Mouse (Mus musculus): ENCODE measurements around the gene Rpl5. TPM values are rescaled to one million over a fixed set of nuclear protein-coding genes. Genes with fewer than 3 reads are reported as not detected.

The Rpl5 gene
- polyA plus RNA-seq, 1 experiment from 2014 or later, result 69.9 TPM

DNA sequence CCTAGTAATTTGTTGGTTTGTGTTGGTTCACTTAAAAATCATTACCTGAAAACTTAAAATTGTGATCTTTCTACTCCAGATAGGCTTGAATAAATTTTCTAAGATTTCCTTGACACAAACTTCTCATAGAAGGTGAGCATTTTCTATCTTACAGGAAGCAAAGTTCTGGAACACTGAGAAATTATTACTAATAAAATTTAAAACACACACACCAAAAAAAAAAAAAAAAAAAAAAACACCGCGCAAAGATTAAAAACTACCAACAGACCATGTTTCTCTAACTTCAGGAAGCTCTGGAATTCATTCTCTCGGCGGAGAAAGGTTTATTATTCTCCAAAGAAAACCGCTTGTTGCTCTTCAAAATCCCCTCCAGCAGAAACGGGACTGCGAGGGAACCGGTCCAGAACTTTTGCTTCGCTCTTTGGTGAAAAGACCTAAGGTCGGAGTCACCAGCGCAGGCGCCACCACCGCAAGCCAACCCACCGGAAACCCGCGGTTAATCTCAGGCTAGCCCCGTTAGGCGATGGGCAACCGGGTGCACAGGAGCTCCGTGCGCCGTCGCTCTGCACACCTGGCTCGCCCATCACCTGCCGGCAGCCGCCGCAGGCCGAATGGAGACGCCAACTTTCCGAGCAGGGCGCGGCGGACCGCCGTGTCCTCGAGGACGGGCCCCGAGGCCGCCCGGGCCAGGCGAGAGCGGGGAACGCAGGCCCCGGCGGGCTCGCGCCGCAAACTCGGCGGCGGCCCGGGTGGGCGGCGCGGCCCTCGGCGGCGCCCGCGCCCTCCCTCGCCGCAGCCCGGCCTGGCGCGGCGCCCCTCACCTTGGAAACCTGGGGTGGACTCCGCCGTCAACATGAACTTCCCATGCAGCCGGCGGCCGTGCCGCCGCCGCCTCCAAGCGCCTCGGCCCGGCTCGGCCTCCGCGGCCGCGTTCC lies 32.1 kb upstream of the Rpl5 start:
- Histone ChIP-seq H3K9ac (ENCODE audit: low read depth, low read length) (peak overlapping the region; percentile 94), H3K4me1 (ENCODE audit: control insufficient read depth, insufficient read depth, low read length) (peaks cover 23% of the 10 kb centered on the region), H3K27me3 (ENCODE audit: control insufficient read depth, insufficient read depth, low read length) (no peaks in the 10 kb centered on the region), H3K27ac (ENCODE audit: low read depth, low read length) (peak overlapping the region; percentile 98), H3K4me3 (ENCODE audit: low read depth, low read length) (peak overlapping the region; percentile 96), H3K4me2 (peak overlapping the region; percentile 65), H3K9me3 (replicated peaks; ENCODE audit: control insufficient read depth, low read length) (no peaks in the 10 kb centered on the region), H3K36me3 (ENCODE audit: control insufficient read depth, insufficient read depth, low read length) (no peaks in the 10 kb centered on the region)
- peak; percentile 39; the same call in 1 of the 2 replicates for ATAC-seq (replicated peaks; ENCODE audit: insufficient number of reproducible peaks, low FRiP score, low TSS enrichment)
- WGBS (ENCODE audit: insufficient replicate concordance), result under 1% methylated on average over 72 of the region's 82 CpGs

DNA sequence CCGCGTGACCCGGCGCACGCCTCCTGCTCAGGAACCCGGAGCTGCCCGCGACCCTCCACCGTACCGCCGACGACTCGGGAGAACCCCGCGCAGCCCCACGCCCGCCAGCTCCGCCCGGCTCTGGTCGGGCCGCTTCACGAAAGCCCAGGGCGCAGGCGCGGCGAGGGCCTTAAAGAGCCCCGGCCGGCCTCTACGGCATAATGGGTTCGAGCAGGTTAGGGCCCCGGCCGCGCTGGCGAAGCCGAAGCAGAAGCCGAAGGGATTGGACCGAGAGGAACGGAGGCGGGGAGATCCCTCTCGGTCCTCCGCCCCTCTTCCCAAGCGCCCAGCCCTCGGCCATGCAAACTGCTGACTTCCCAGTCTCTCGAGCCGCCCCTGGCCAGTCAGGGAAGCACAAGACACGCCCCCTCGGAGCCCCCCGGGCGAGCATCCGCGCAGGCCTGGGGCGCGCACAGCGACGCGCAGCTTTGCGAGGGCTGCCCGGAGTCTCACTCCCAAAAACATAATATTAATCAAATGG lies 31.3 kb upstream of the Rpl5 start:
- ATAC-seq (replicated peaks; ENCODE audit: insufficient number of reproducible peaks, low FRiP score, low TSS enrichment), result peak; percentile 95
- H3K27me3 ChIP-seq (ENCODE audit: control insufficient read depth, insufficient read depth, low read length), result no peaks in the 10 kb centered on the region
- peak overlapping the region; percentile 98 for H3K27ac ChIP-seq (ENCODE audit: low read depth, low read length)
- H3K4me1 ChIP-seq (ENCODE audit: control insufficient read depth, insufficient read depth, low read length), result peaks cover 23% of the 10 kb centered on the region
- no peaks in the 10 kb centered on the region for H3K9me3 ChIP-seq (replicated peaks; ENCODE audit: control insufficient read depth, low read length)
- under 1% methylated on average over 56 of the region's 58 CpGs for WGBS (ENCODE audit: insufficient replicate concordance)
- H3K4me2 ChIP-seq, result peak overlapping the region; percentile 65
- H3K36me3 ChIP-seq (ENCODE audit: control insufficient read depth, insufficient read depth, low read length), result no peaks in the 10 kb centered on the region
- peak overlapping the region; percentile 96 for H3K4me3 ChIP-seq (ENCODE audit: low read depth, low read length)
- peak overlapping the region; percentile 94 for H3K9ac ChIP-seq (ENCODE audit: low read depth, low read length)

DNA sequence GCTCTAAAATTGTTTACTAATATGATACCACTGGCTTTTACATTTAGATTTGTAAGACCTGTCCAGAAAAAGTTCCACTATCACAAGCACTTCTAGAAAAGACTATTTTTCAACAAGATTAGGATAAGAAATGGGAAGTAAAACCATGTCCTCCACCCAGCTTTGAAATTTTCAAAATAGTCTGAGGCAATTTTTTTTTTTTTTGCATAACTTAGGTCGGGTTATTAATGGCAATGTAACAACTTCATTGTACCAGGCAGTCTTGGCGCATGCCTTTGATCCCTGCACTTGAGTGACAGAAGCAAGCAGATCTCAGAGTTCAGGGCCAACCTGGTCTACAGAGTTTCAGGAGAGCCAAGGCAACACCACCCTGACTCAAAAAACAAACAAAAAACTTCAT lies 30.6 kb upstream of the Rpl5 start:
- no peak for ATAC-seq (replicated peaks; ENCODE audit: insufficient number of reproducible peaks, low FRiP score, low TSS enrichment)
- peaks cover 23% of the 10 kb centered on the region for H3K4me1 ChIP-seq (ENCODE audit: control insufficient read depth, insufficient read depth, low read length)
- H3K27ac ChIP-seq (ENCODE audit: low read depth, low read length), result no peak overlapping the region
- H3K27me3 ChIP-seq (ENCODE audit: control insufficient read depth, insufficient read depth, low read length), result no peaks in the 10 kb centered on the region
- H3K4me3 ChIP-seq (ENCODE audit: low read depth, low read length), result no peak overlapping the region
- H3K9ac ChIP-seq (ENCODE audit: low read depth, low read length), result no peak overlapping the region
- 62% methylated on average over 2 of the region's 2 CpGs for WGBS (ENCODE audit: insufficient replicate concordance)
- H3K9me3 ChIP-seq (replicated peaks; ENCODE audit: control insufficient read depth, low read length), result no peaks in the 10 kb centered on the region
- H3K36me3 ChIP-seq (ENCODE audit: control insufficient read depth, insufficient read depth, low read length), result no peaks in the 10 kb centered on the region
- H3K4me2 ChIP-seq, result no peak overlapping the region

DNA sequence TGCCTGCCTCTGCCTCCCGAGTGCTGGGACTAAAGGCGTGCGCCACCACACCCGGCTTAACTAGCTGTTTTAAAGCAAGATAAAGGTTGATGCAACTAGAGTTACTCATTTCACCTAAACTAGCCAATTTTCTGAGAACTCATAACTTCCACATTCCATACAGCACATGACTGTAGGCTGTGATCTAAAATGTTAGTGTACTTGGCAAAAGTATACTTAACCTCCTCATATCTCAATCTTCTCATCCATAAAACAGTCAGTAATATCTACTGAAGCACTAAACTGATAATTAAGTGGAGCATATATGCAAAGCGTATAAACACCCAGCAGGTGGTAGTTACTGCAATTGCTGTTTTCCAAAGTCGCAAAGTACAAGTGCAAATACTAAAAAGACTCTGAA lies 27.0 kb upstream of the Rpl5 start:
- Histone ChIP-seq H3K27me3 (ENCODE audit: control insufficient read depth, insufficient read depth, low read length) (no peaks in the 10 kb centered on the region), H3K36me3 (ENCODE audit: control insufficient read depth, insufficient read depth, low read length) (no peaks in the 10 kb centered on the region), H3K4me3 (ENCODE audit: low read depth, low read length) (peak overlapping the region; percentile 29), H3K27ac (ENCODE audit: low read depth, low read length) (peak overlapping the region; percentile 91), H3K4me2 (peak overlapping the region; percentile 43), H3K9ac (ENCODE audit: low read depth, low read length) (peak overlapping the region; percentile 58), H3K4me1 (ENCODE audit: control insufficient read depth, insufficient read depth, low read length) (peaks cover 4% of the 10 kb centered on the region; the same call in 1 of the 2 replicates), H3K9me3 (replicated peaks; ENCODE audit: control insufficient read depth, low read length) (no peaks in the 10 kb centered on the region)
- WGBS (ENCODE audit: insufficient replicate concordance), result 84% methylated on average over 6 of the region's 6 CpGs
- no peak for ATAC-seq (replicated peaks; ENCODE audit: insufficient number of reproducible peaks, low FRiP score, low TSS enrichment)

DNA sequence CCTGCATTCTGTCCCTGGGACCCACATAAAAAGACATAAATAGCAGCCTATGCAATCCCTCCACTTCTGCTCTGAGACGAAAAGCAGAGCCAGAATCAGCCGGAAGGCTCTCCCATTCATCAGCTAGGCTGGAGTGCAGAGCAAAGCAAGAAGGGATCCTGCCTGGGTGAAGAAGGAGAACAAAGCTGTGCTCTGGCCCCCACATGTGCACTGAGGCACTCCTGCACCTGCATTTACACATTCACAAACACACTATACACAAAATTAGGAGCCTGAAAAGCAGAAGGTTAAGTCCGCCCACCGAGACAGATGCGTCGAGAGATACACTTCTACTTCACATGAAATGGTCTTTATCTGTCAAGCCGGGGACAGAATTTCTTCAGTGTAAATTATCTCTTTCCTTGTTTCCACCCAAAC lies 26.4 kb upstream of the Rpl5 start:
- peak overlapping the region; percentile 91 for H3K27ac ChIP-seq (ENCODE audit: low read depth, low read length)
- no peaks in the 10 kb centered on the region for H3K36me3 ChIP-seq (ENCODE audit: control insufficient read depth, insufficient read depth, low read length)
- 39% methylated on average over 7 of the region's 7 CpGs for WGBS (ENCODE audit: insufficient replicate concordance)
- no peaks in the 10 kb centered on the region for H3K27me3 ChIP-seq (ENCODE audit: control insufficient read depth, insufficient read depth, low read length)
- peak overlapping the region; percentile 29 for H3K4me3 ChIP-seq (ENCODE audit: low read depth, low read length)
- no peaks in the 10 kb centered on the region for H3K9me3 ChIP-seq (replicated peaks; ENCODE audit: control insufficient read depth, low read length)
- ATAC-seq (replicated peaks; ENCODE audit: insufficient number of reproducible peaks, low FRiP score, low TSS enrichment), result no peak
- peak overlapping the region; percentile 7 for H3K4me2 ChIP-seq
- H3K9ac ChIP-seq (ENCODE audit: low read depth, low read length), result peak overlapping the region; percentile 58
- peaks cover 4% of the 10 kb centered on the region; the same call in 1 of the 2 replicates for H3K4me1 ChIP-seq (ENCODE audit: control insufficient read depth, insufficient read depth, low read length)

DNA sequence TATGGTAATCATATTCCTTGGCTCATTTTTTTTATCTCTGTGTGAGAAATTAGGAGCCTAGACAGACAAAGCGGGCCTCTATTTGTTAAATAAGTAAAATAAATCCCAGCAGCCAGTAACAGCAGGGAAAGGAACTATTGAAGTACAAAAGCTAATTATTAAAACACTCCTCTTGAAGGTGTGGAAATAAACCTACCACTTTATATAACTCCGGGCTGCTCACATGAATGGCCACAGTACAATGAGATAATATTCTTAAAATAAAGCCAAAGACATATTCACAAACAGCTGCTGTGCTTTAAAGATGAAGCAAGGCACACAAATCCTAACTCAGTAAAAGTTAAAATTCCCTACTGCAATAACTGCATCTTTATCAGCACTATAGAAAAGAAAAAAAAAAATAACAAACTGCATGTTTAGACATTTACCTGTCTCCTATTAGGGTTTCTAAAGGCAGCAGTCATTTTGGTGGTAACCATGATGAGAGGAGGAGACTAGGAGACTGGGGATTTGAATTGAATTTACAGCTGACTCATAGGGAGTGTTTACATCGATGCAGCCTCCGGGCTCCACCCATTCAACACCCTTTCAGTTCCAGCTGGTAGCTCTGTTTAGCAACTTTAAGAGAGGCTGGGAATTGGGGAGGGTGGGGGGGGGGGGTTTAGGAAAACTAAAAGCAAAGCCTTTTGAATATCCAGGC lies 25.6 kb upstream of the Rpl5 start, which contains the start of gene Evi5:
Gene Evi5 (minus strand): TSS at position 547 of the 700 bp plus-strand sequence.
- Histone ChIP-seq H3K27ac (ENCODE audit: low read depth, low read length) (peak within 1 kb of the TSS; percentile 91), H3K4me2 (peak within 1 kb of the TSS; percentile 24), H3K9ac (ENCODE audit: low read depth, low read length) (peak within 1 kb of the TSS; percentile 58), H3K36me3 (ENCODE audit: control insufficient read depth, insufficient read depth, low read length) (no peaks in the 10 kb centered on the region), H3K4me1 (ENCODE audit: control insufficient read depth, insufficient read depth, low read length) (peaks cover 4% of the 10 kb centered on the region; the same call in 1 of the 2 replicates), H3K9me3 (replicated peaks; ENCODE audit: control insufficient read depth, low read length) (no peaks in the 10 kb centered on the region), H3K27me3 (ENCODE audit: control insufficient read depth, insufficient read depth, low read length) (no peaks in the 10 kb centered on the region), H3K4me3 (ENCODE audit: low read depth, low read length) (peak within 1 kb of the TSS; percentile 29)
- WGBS (ENCODE audit: insufficient replicate concordance), result 39% methylated on average over 4 of the region's 4 CpGs
- peak; percentile 76; the same call in 1 of the 2 replicates for ATAC-seq (replicated peaks; ENCODE audit: insufficient number of reproducible peaks, low FRiP score, low TSS enrichment)

DNA sequence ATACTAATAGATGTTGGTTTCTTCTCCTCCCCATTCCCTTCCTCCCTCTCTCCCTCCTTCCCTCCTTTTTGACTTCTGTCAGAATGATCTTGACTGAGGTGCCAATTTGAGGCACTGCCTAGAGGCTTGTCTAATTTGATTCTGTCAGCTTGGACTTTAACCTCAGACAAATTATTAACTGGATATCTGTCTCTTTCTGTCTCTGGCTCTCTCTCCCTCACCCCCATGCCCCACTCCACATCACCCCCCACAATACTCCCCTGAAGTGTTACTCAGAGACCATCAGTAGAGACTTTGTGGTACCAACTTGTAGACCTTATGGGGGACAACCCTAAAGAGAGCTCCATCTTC lies 25.1 kb upstream of the Rpl5 start:
- Histone ChIP-seq H3K36me3 (ENCODE audit: control insufficient read depth, insufficient read depth, low read length) (no peaks in the 10 kb centered on the region), H3K9me3 (replicated peaks; ENCODE audit: control insufficient read depth, low read length) (no peaks in the 10 kb centered on the region), H3K4me1 (ENCODE audit: control insufficient read depth, insufficient read depth, low read length) (peaks cover 4% of the 10 kb centered on the region; the same call in 1 of the 2 replicates), H3K4me3 (ENCODE audit: low read depth, low read length) (no peak overlapping the region), H3K9ac (ENCODE audit: low read depth, low read length) (peak overlapping the region; percentile 36; the same call in 1 of the 2 replicates), H3K27me3 (ENCODE audit: control insufficient read depth, insufficient read depth, low read length) (no peaks in the 10 kb centered on the region), H3K4me2 (peak overlapping the region; percentile 24), H3K27ac (ENCODE audit: low read depth, low read length) (peak overlapping the region; percentile 57)
- no peak for ATAC-seq (replicated peaks; ENCODE audit: insufficient number of reproducible peaks, low FRiP score, low TSS enrichment)

DNA sequence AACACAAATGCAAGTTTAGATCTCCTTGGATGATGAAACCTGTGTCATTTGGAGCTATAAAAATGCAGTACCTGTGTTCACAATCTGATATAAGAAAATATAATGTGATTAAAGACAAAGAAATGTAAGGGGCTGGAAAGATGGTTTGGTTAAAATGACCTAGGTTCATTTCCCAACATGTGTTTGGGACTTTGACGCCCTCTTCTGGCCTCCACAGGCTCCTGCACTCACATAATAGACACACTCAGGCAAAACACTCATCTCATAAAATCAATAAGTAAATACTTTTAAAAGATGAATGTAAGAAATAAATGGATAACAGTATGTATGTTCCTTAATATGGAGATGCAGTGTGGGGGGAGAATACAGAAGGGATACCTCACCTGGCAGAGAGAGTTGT lies 23.2 kb upstream of the Rpl5 start:
- Histone ChIP-seq H3K27me3 (ENCODE audit: control insufficient read depth, insufficient read depth, low read length) (no peaks in the 10 kb centered on the region), H3K27ac (ENCODE audit: low read depth, low read length) (no peak overlapping the region), H3K36me3 (ENCODE audit: control insufficient read depth, insufficient read depth, low read length) (no peaks in the 10 kb centered on the region), H3K4me1 (ENCODE audit: control insufficient read depth, insufficient read depth, low read length) (peaks cover 4% of the 10 kb centered on the region; the same call in 1 of the 2 replicates), H3K4me3 (ENCODE audit: low read depth, low read length) (no peak overlapping the region), H3K9me3 (replicated peaks; ENCODE audit: control insufficient read depth, low read length) (no peaks in the 10 kb centered on the region), H3K9ac (ENCODE audit: low read depth, low read length) (no peak overlapping the region), H3K4me2 (no peak overlapping the region)
- no peak for ATAC-seq (replicated peaks; ENCODE audit: insufficient number of reproducible peaks, low FRiP score, low TSS enrichment)
- 82% methylated on average over 1 of the region's 1 CpGs for WGBS (ENCODE audit: insufficient replicate concordance)

Measured in heart, embryonic 11.5 days (tissue).